Mouse (Mus musculus): Measurements from ENCODE around the gene Akap7. TPM values are rescaled to one million over a fixed set of nuclear protein-coding genes. Genes with fewer than 3 reads are reported as not detected.

Akap7 gene
- total and polyA plus RNA-seq, 2 experiments from 2014 or later = 32.4 to 47.6 TPM

GRCm38 (mm10) chr10:25271756-25272155 lies 35.9 kb downstream of the Akap7 start:
- ATAC-seq (ENCODE audit: insufficient read depth, low read depth) = no peak

GRCm38 (mm10) chr10:25271207-25271606 lies 36.5 kb downstream of the Akap7 start:
- DNase-seq (ENCODE audit: low spot score) (no peak), ATAC-seq (ENCODE audit: insufficient read depth, low read depth) (no peak)
- no peak overlapping the region for H3K27ac ChIP-seq (ENCODE audit: low read depth)
- H3K36me3 ChIP-seq (replicated peaks; ENCODE audit: control insufficient read depth, insufficient read depth, low read length) = peaks cover 16% of the 10 kb centered on the region; the same call in 1 of the 2 replicates
- no peak for TF ChIP-seq EP300 (IDR thresholded peaks at IDR 0.05; ENCODE audit: low read depth)
- no peak for TF ChIP-seq CTCF (IDR thresholded peaks at IDR 0.05; ENCODE audit: low read depth)
- H3K9ac ChIP-seq (replicated peaks; ENCODE audit: low read depth, low read length) = no peak overlapping the region
- H3K27me3 ChIP-seq (ENCODE audit: control insufficient read depth, insufficient read depth, low read length) = no peaks in the 10 kb centered on the region
- H3K4me1 ChIP-seq (ENCODE audit: control insufficient read depth, insufficient read depth) = 0 out of 2 replicates have a peak, but pooled peaks cover 9% of the 10 kb centered on the region
- H3K4me3 ChIP-seq (ENCODE audit: low read depth, low read length) = no peak overlapping the region
- H3K4me2 ChIP-seq (ENCODE audit: low read depth, low read length) = no peak overlapping the region
- 88% methylated on average over 8 of the region's 8 CpGs for WGBS
- H3K9me3 ChIP-seq (replicated peaks; ENCODE audit: control insufficient read depth, low read length) = no peaks in the 10 kb centered on the region

More at GRCm38 (mm10) chr10:25271756-25272155, 35.9 kb downstream of the Akap7 start:
- Histone ChIP-seq H3K27ac (ENCODE audit: low read depth) (peak overlapping the region; percentile 36; the same call in 1 of the 2 replicates), H3K9ac (replicated peaks; ENCODE audit: low read depth, low read length) (no peak overlapping the region), H3K4me1 (ENCODE audit: control insufficient read depth, insufficient read depth) (0 out of 2 replicates have a peak, but pooled peaks cover 9% of the 10 kb centered on the region), H3K27me3 (ENCODE audit: control insufficient read depth, insufficient read depth, low read length) (no peaks in the 10 kb centered on the region), H3K9me3 (replicated peaks; ENCODE audit: control insufficient read depth, low read length) (no peaks in the 10 kb centered on the region), H3K4me2 (ENCODE audit: low read depth, low read length) (no peak overlapping the region), H3K36me3 (replicated peaks; ENCODE audit: control insufficient read depth, insufficient read depth, low read length) (peaks cover 13% of the 10 kb centered on the region; the same call in 1 of the 2 replicates), H3K4me3 (ENCODE audit: low read depth, low read length) (no peak overlapping the region)
- DNase-seq (ENCODE audit: low spot score) = no peak
- TF ChIP-seq CTCF (IDR thresholded peaks at IDR 0.05; ENCODE audit: low read depth) (no peak), EP300 (IDR thresholded peaks at IDR 0.05; ENCODE audit: low read depth) (no peak)
- 83% methylated on average over 2 of the region's 2 CpGs for WGBS

DNA sequence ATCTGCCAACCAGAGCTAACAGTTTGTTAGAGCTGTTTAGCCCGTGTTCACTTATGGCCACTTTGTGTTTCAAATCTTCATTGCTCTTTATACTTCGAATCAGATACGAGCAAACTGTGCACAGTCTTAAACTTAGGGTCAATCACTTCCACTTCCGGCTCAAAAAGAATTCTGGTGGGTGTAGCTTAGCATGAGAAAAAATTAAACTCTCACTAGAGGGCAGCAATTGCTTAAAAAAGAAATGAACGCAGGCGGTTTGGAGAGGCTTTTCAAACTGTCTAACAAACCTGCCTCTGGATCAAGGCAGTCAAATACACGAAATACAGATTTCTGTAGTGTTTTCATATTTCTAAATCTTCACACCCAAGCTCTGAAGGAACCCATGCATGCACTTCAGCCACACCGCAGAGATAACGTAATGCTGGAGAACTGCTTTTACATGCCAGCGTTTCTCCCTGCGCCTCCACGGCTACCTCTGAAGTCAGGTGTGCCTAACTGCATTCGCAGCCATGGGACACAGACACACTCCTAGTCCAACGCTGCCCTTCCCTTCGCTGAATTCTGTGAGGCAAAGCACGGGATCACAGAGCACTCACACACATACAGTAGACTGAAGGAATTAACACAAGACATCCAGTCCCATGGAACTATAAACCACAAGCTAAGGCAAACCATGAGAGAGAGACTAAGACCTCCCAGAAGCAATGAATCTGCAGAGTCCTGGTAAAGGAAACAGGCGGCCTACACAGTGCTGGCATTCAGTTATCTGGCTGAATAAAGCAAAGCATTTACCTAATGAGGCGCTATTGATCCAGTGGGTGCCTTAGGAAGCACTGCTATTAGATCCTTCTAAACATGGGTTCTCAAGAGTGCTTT lies 39.0 kb downstream of the Akap7 start:
- no peak overlapping the region for H3K27ac ChIP-seq (ENCODE audit: low read depth)
- ATAC-seq (ENCODE audit: insufficient read depth, low read depth) (peak; percentile 75; the same call in 1 of the 2 replicates), DNase-seq (ENCODE audit: low spot score) (peak; percentile 77)
- H3K4me3 ChIP-seq (ENCODE audit: low read depth, low read length) = no peak overlapping the region
- no peaks in the 10 kb centered on the region for H3K9me3 ChIP-seq (replicated peaks; ENCODE audit: control insufficient read depth, low read length)
- WGBS = 45% methylated on average over 18 of the region's 18 CpGs
- no peak for TF ChIP-seq EP300 (IDR thresholded peaks at IDR 0.05; ENCODE audit: low read depth)
- TF ChIP-seq CTCF (IDR thresholded peaks at IDR 0.05; ENCODE audit: low read depth) = peak; percentile 65
- no peak overlapping the region for H3K9ac ChIP-seq (replicated peaks; ENCODE audit: low read depth, low read length)
- H3K36me3 ChIP-seq (replicated peaks; ENCODE audit: control insufficient read depth, insufficient read depth, low read length) = peaks cover 16% of the 10 kb centered on the region; the same call in 1 of the 2 replicates
- no peaks in the 10 kb centered on the region for H3K4me1 ChIP-seq (ENCODE audit: control insufficient read depth, insufficient read depth)
- H3K27me3 ChIP-seq (ENCODE audit: control insufficient read depth, insufficient read depth, low read length) = no peaks in the 10 kb centered on the region
- H3K4me2 ChIP-seq (ENCODE audit: low read depth, low read length) = no peak overlapping the region

GRCm38 (mm10) chr10:25261176-25261575 lies 46.5 kb downstream of the Akap7 start:
- Histone ChIP-seq H3K9me3 (replicated peaks; ENCODE audit: control insufficient read depth, low read length) (no peaks in the 10 kb centered on the region), H3K4me2 (ENCODE audit: low read depth, low read length) (no peak overlapping the region), H3K27me3 (ENCODE audit: control insufficient read depth, insufficient read depth, low read length) (no peaks in the 10 kb centered on the region), H3K9ac (replicated peaks; ENCODE audit: low read depth, low read length) (no peak overlapping the region), H3K4me1 (ENCODE audit: control insufficient read depth, insufficient read depth) (no peaks in the 10 kb centered on the region), H3K4me3 (ENCODE audit: low read depth, low read length) (no peak overlapping the region), H3K27ac (ENCODE audit: low read depth) (no peak overlapping the region), H3K36me3 (replicated peaks; ENCODE audit: control insufficient read depth, insufficient read depth, low read length) (no peaks in the 10 kb centered on the region)
- WGBS = 53% methylated on average over 6 of the region's 6 CpGs
- TF ChIP-seq CTCF (IDR thresholded peaks at IDR 0.05; ENCODE audit: low read depth) = no peak
- no peak for TF ChIP-seq EP300 (IDR thresholded peaks at IDR 0.05; ENCODE audit: low read depth)
- DNase-seq (ENCODE audit: low spot score) (no peak), ATAC-seq (ENCODE audit: insufficient read depth, low read depth) (peak; percentile 33; the same call in 1 of the 2 replicates)

GRCm38 (mm10) chr10:25260724-25261123 lies 46.9 kb downstream of the Akap7 start:
- Histone ChIP-seq H3K9me3 (replicated peaks; ENCODE audit: control insufficient read depth, low read length) (no peaks in the 10 kb centered on the region), H3K27ac (ENCODE audit: low read depth) (no peak overlapping the region), H3K9ac (replicated peaks; ENCODE audit: low read depth, low read length) (no peak overlapping the region), H3K36me3 (replicated peaks; ENCODE audit: control insufficient read depth, insufficient read depth, low read length) (no peaks in the 10 kb centered on the region), H3K4me2 (ENCODE audit: low read depth, low read length) (no peak overlapping the region), H3K4me1 (ENCODE audit: control insufficient read depth, insufficient read depth) (no peaks in the 10 kb centered on the region), H3K27me3 (ENCODE audit: control insufficient read depth, insufficient read depth, low read length) (no peaks in the 10 kb centered on the region), H3K4me3 (ENCODE audit: low read depth, low read length) (no peak overlapping the region)
- TF ChIP-seq EP300 (IDR thresholded peaks at IDR 0.05; ENCODE audit: low read depth) (no peak), CTCF (IDR thresholded peaks at IDR 0.05; ENCODE audit: low read depth) (no peak)
- DNase-seq (ENCODE audit: low spot score) = no peak
- ATAC-seq (ENCODE audit: insufficient read depth, low read depth) = no peak
- WGBS = 90% methylated on average over 10 of the region's 10 CpGs

All from heart, postnatal 0 days (tissue).